Mouse (Mus musculus): ENCODE results near the gene Lrrc20.

DNA sequence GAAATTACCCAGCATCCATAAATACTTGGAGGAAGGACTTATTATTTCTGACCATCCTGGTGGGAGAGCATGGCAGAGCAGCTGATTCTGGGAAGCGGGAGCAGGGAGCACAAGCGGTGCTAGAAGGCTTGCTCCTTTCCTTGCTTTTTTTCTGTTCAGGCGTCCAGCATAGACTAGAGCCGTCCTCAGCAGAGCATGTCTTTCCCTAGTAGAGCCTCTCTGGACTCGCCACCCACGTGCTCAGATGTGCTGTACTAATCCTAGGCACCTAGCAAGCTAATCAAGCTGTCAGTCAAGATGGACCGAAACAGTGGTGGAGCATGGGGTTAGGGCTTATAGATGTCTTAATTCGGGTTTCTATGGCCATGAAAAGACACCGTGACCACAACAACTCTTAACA is 42.7 kb downstream of the Lrrc20 start:
- TF ChIP-seq CTCF (IDR thresholded peaks at IDR 0.05; ENCODE audit: low read depth) (no peak), EP300 (optimal IDR thresholded peaks at IDR 0.05) (no peak)
